Mouse (Mus musculus) Patski (cell line): ENCODE results near the gene Macrod2. TPM values are rescaled to one million over a fixed set of nuclear protein-coding genes. Genes with fewer than 3 reads are reported as not detected.

Experiments
- ATAC-seq: fragments of 100-300 bp; one replicate; pipeline ENCODE4 v1.8.0; 2021
- CTCF ChIA-PET: fragments of 350-600 bp; sonication (Branson Sonifier 250); formaldehyde crosslinking; loops from one replicate; lab custom pipeline; 2022; ENCODE audit warnings: inconsistent platforms; lab: Charles Lee
- POLR2A ChIA-PET: fragments of 350-600 bp; sonication (Branson Sonifier 250); formaldehyde crosslinking; loops from one replicate; lab custom pipeline; 2022; ENCODE audit warnings: antibody characterized with exemption, inconsistent platforms; lab: Charles Lee
- DNase-seq: peaks from one replicate; pipeline ENCODE4 v3.0.0-alpha.2; 2011; ENCODE audit warnings: low read depth, low spot score
- H3K27me3 ChIP-seq: fragments of 371-371 bp; one replicate; pipeline ENCODE4 v1.5.1; 2021
- CTCF ChIP-seq: fragments of 100-300 bp; IDR thresholded peaks from one replicate; pipeline ENCODE4 v1.5.1; 2021
- in situ Hi-C: fragments of 300-500 bp; cut with MboI; formaldehyde crosslinking; loops from 3 replicates; pipeline ENCODE4 v1.11.1; 2018; ENCODE audit warnings: low pct_unique_long_range_greater_than_20kb, mixed read lengths
- polyA plus RNA-seq: library from polyadenylated mRNA; unstranded; gene quantifications from one replicate; pipeline ENCODE4 v1.2.3, GENCODE M21; 2021

Gene Macrod2
- polyA plus RNA-seq, 1 experiment from 2014 or later = 5.1 TPM

- ATAC-seq (no peak), DNase-seq (no peak)
- no peak for TF ChIP-seq CTCF
- in situ Hi-C loops = no loop called here
- ChIA-PET POLR2A (interaction anchor here (1.1 to 1.5 kb wide), 2 partner anchors 10 to 59 kb away, joined by 3 to 4 read pairs; no protein-coding TSS in a partner anchor), CTCF (interaction anchor here (1.2 to 1.5 kb wide), 4 partner anchors 9 to 22 kb away, joined by 3 to 8 read pairs (median 4); no protein-coding TSS in a partner anchor)
- H3K27me3 ChIP-seq = no peaks in the 10 kb centered on the region
These were observed 893.4 kb downstream of the Macrod2 start for GRCm38 (mm10) chr2:141288494-141288893.

DNA sequence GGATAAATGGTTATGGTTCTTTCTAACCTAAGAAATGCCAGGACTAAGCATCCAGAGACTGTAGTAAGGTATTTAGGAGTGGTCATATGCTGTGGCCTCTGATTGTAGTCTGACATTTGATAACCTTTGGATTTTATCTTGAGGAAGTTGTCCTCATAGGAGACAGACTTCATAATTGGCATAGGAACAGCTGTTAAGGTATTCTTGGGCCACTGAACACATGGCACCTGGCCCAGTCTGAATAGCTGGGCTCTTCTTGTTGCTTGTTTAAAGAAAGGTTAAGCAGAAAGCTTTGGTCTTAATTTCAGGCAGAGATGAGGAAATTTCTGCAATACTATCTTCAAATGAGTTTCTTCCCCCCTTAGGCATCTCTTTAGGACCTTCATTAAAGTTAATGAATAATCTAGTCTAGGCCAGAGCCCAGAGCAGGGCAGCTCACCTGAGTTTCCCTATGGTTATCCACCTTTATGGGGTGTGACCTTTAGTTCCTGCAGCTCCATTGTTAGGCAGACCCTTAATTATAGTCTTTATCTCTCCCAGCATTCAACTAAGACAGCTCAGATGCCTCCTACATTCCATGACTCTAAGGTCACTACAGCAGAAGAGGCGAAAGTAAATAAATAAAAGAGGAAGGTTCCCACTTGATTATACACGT is 894.1 kb downstream of the Macrod2 start:
- in situ Hi-C loops = no loop called here
- POLR2A ChIA-PET = interaction anchor here (0.6 to 1.5 kb wide), 3 partner anchors 10 to 60 kb away, joined by 3 to 4 read pairs (median 3); no protein-coding TSS in a partner anchor
- ATAC-seq (peak; percentile 54), DNase-seq (no peak)
- CTCF ChIA-PET = interaction anchor here (1.3 to 1.5 kb wide), 3 partner anchors 10 to 21 kb away, joined by 3 to 8 read pairs (median 4); no protein-coding TSS in a partner anchor
- TF ChIP-seq CTCF = no peak
- no peaks in the 10 kb centered on the region for H3K27me3 ChIP-seq

- TF ChIP-seq CTCF = no peak
- CTCF ChIA-PET = no interaction called here
- no peak for DNase-seq
- in situ Hi-C loops = no loop called here
- POLR2A ChIA-PET = no interaction called here
- ATAC-seq = no peak
- no peaks in the 10 kb centered on the region for H3K27me3 ChIP-seq
These were observed 897.7 kb downstream of the Macrod2 start for GRCm38 (mm10) chr2:141292847-141293246.

GRCm38 (mm10) chr2:141299168-141299567 is 904.1 kb downstream of the Macrod2 start:
- POLR2A ChIA-PET = no interaction called here
- no peak for DNase-seq
- CTCF ChIA-PET = interaction anchor here (0.8 to 1.3 kb wide), 2 partner anchors 9 to 11 kb away, joined by 3 read pairs; no protein-coding TSS in a partner anchor

DNA sequence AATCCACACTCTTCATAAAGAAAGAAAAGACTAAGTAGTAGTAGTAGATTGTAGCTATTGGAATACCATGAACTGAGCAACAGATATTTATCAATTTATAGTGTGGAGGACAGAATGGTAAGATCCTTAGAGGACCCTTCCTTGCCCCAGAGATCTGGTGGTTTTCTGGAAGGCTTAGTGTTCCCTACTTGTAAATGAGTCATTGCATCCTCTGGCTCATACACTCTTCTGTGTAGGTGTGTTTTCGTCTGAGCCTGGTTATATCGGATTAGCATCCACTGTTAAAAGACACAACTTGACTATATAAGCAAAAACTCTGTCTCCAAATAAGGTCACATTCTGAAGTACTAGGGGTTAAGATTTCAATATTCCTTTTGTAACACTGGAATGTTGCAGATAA is 905.9 kb downstream of the Macrod2 start:
- H3K27me3 ChIP-seq = no peaks in the 10 kb centered on the region
- ATAC-seq = no peak
- CTCF ChIA-PET = no interaction called here
- TF ChIP-seq CTCF = no peak
- no peak for DNase-seq
- POLR2A ChIA-PET = interaction anchor here (0.6 kb wide), 1 partner anchor 37 kb away, joined by 4 read pairs; no protein-coding TSS in a partner anchor
- in situ Hi-C loops = no loop called here

More at GRCm38 (mm10) chr2:141299168-141299567, 904.1 kb downstream of the Macrod2 start:
- no peaks in the 10 kb centered on the region for H3K27me3 ChIP-seq
- no peak for ATAC-seq
- no peak for TF ChIP-seq CTCF
- in situ Hi-C loops = no loop called here

- ATAC-seq = no peak
- CTCF ChIA-PET = interaction anchor here (0.6 to 1.8 kb wide), 5 partner anchors 8 to 18 kb away, joined by 3 to 4 read pairs (median 3); no protein-coding TSS in a partner anchor
- no peak for TF ChIP-seq CTCF
- DNase-seq = no peak
- H3K27me3 ChIP-seq = no peaks in the 10 kb centered on the region
- in situ Hi-C loops = no loop called here
- POLR2A ChIA-PET = interaction anchor here (0.6 to 0.8 kb wide), 4 partner anchors 42 to 547 kb away, joined by 3 to 7 read pairs (median 5); no protein-coding TSS in a partner anchor
These were observed 913.3 kb downstream of the Macrod2 start for GRCm38 (mm10) chr2:141308406-141308805.

DNA sequence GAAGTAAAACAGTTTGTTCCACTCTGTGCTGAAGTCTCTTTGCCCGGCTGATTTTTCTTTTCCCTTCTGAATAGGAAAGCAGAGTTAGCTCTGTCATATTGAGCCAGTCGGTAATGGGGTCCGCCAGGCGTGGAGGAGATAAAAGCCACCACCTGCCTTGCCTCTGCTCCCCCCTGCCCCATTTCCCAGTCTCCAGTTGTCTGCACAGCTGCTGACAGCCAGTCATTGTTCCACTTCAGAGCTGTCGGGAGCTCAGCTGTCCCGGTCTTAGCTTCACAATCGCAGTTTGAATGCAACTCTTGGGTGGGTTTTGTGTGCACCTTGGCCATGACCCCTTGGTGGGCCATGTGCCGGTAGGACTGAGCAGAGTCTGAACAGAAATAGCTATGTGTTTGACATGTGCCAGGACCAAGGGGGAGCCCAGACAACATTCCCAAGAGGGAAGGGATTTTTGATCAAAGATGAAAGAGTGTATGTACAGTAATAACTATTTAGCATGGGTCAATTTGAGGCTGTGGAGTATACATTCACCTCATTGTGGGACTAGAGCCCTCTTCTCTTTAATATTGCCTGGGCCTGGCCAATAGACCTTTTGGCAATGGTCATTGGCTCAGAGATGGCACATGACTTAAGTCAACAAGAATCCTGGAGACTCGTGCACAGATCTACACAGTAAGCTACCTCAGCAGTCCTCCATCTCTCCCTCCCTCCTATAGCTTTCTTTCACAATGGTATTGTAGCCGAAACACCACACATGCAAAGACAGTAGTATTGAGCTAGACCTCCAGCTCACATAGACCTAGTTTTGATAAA is 917.2 kb downstream of the Macrod2 start:
- CTCF ChIA-PET = interaction anchor here (1.7 to 1.9 kb wide), 2 partner anchors 9 to 15 kb away, joined by 4 to 7 read pairs; no protein-coding TSS in a partner anchor
- H3K27me3 ChIP-seq = no peaks in the 10 kb centered on the region
- POLR2A ChIA-PET = interaction anchor here (0.5 kb wide), 1 partner anchor 35 kb away, joined by 3 read pairs; no protein-coding TSS in a partner anchor
- DNase-seq (no peak), ATAC-seq (no peak)
- in situ Hi-C loops = no loop called here
- no peak for TF ChIP-seq CTCF

DNA sequence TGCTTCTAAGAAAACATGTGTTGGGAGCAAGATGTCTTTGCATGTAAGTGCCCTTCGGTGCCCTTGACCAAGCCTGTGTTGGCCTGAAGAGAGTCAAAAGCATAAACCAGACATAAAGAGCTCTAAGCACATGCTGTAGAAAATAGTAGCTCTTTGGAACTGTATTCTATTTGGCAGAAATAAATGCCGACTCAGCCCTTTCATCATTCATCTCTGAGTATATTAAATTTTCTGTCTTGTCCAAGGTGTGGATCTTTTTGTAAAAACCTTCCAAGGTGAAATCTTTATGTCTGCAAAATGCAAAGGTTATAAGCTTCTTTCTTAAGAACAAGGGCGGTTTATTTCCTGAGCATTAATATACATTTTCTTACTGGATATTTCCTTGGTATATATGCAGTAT is 920.2 kb downstream of the Macrod2 start:
- H3K27me3 ChIP-seq = no peaks in the 10 kb centered on the region
- ChIA-PET CTCF (no interaction called here), POLR2A (no interaction called here)
- ATAC-seq = no peak
- no peak for TF ChIP-seq CTCF
- in situ Hi-C loops = no loop called here
- DNase-seq = no peak

- DNase-seq (no peak), ATAC-seq (no peak)
- CTCF ChIA-PET = interaction anchor here (1.1 kb wide), 1 partner anchor 24 kb away, joined by 3 read pairs; no protein-coding TSS in a partner anchor
- in situ Hi-C loops = no loop called here
- POLR2A ChIA-PET = no interaction called here
- no peak for TF ChIP-seq CTCF
- H3K27me3 ChIP-seq = no peaks in the 10 kb centered on the region
These were observed 928.9 kb downstream of the Macrod2 start for GRCm38 (mm10) chr2:141323956-141324460.

DNA sequence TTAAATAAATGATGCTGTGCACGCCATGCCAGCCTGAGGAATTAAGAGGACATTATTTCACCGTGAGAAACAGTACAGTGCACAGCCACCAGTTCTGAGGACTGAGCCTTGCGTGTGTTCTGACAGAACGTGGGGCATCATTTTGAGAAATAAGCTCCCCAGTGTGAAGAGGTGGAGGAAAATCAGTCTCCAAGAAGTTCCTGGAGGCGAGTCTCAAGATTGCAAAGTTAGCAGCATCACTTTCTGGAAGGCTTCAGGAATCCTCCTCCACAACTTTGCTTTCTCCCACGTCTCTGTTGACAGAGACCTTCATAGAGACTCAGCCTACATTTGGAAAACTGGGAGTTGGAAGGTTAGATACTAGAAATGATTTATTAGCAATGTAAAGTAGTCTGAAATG is 932.2 kb downstream of the Macrod2 start:
- POLR2A ChIA-PET = no interaction called here
- no peak for DNase-seq
- no peak for ATAC-seq
- no peak for TF ChIP-seq CTCF
- CTCF ChIA-PET = interaction anchor here (1.5 kb wide), 1 partner anchor 19 kb away, joined by 3 read pairs; no protein-coding TSS in a partner anchor
- H3K27me3 ChIP-seq = no peaks in the 10 kb centered on the region
- in situ Hi-C loops = no loop called here
